Mouse (Mus musculus): ENCODE data around the gene Clip4.
"Not testable (repeated sequence)": the region's sequence is repeated elsewhere in the genome, so short reads cannot be mapped to it uniquely, and the experiment has no call there.

Clip4 gene

GRCm38 (mm10) chr17:71768173-71768572 lies at the start of gene Clip4:
Clip4 (plus strand) TSS chr17:71768473.
- in situ Hi-C loops (cut with MboI, MseI) = not testable (repeated sequence)

GRCm38 (mm10) chr17:71720434-71720833 lies 47.8 kb upstream of the Clip4 start:
- in situ Hi-C loops (cut with MboI, MseI) = no loop called here

GRCm38 (mm10) chr17:71721019-71721418 lies 47.3 kb upstream of the Clip4 start:
- in situ Hi-C loops (cut with MboI, MseI) = no loop called here

- in situ Hi-C loops (cut with MboI, MseI) = loop anchor here (10.0 kb wide), 1 partner anchor 64 kb away; no protein-coding TSS in a partner anchor
These were observed 37.6 kb upstream of the Clip4 start for GRCm38 (mm10) chr17:71730655-71731054.

- in situ Hi-C loops (cut with MboI, MseI) = loop anchor here (10.0 kb wide), 1 partner anchor 58 kb away; no protein-coding TSS in a partner anchor
These were observed 31.8 kb upstream of the Clip4 start for GRCm38 (mm10) chr17:71736442-71736841.

GRCm38 (mm10) chr17:71742156-71742555 lies 26.1 kb upstream of the Clip4 start:
- in situ Hi-C loops (cut with MboI, MseI) = no loop called here

GRCm38 (mm10) chr17:71742935-71743334 lies 25.3 kb upstream of the Clip4 start:
- in situ Hi-C loops (cut with MboI, MseI) = no loop called here

GRCm38 (mm10) chr17:71746114-71746513 lies 22.2 kb upstream of the Clip4 start:
- in situ Hi-C loops (cut with MboI, MseI) = no loop called here

- in situ Hi-C loops (cut with MboI, MseI) = no loop called here
These were observed 20.7 kb upstream of the Clip4 start for GRCm38 (mm10) chr17:71747561-71747960.

GRCm38 (mm10) chr17:71749616-71750168 lies 18.6 kb upstream of the Clip4 start:
- in situ Hi-C loops (cut with MboI, MseI) = no loop called here

GRCm38 (mm10) chr17:71752831-71753230 lies 15.4 kb upstream of the Clip4 start, which contains the start of gene Pcare:
Pcare (minus strand) TSS chr17:71752894.
- in situ Hi-C loops (cut with MboI, MseI) = no loop called here

- in situ Hi-C loops (cut with MboI, MseI) = no loop called here
These were observed 7.7 kb upstream of the Clip4 start for GRCm38 (mm10) chr17:71760536-71760935.

- in situ Hi-C loops (cut with MboI, MseI) = no loop called here
These were observed 1.3 kb downstream of the Clip4 start for GRCm38 (mm10) chr17:71769564-71769963.

GRCm38 (mm10) chr17:71770696-71771095 lies 2.4 kb downstream of the Clip4 start:
- in situ Hi-C loops (cut with MboI, MseI) = no loop called here

GRCm38 (mm10) chr17:71774173-71774572 lies 5.9 kb downstream of the Clip4 start:
- in situ Hi-C loops (cut with MboI, MseI) = no loop called here

GRCm38 (mm10) chr17:71775279-71775678 lies 7.0 kb downstream of the Clip4 start:
- in situ Hi-C loops (cut with MboI, MseI) = no loop called here

- in situ Hi-C loops (cut with MboI, MseI) = no loop called here
These were observed 10.4 kb downstream of the Clip4 start for GRCm38 (mm10) chr17:71778696-71779095.

- in situ Hi-C loops (cut with MboI, MseI) = no loop called here
These were observed 12.2 kb downstream of the Clip4 start for GRCm38 (mm10) chr17:71780490-71780889.

GRCm38 (mm10) chr17:71780945-71781344 lies 12.7 kb downstream of the Clip4 start:
- in situ Hi-C loops (cut with MboI, MseI) = no loop called here

- in situ Hi-C loops (cut with MboI, MseI) = no loop called here
These were observed 14.0 kb downstream of the Clip4 start for GRCm38 (mm10) chr17:71782242-71782698.

- in situ Hi-C loops (cut with MboI, MseI) = no loop called here
These were observed 14.6 kb downstream of the Clip4 start for GRCm38 (mm10) chr17:71782699-71783365.

- in situ Hi-C loops (cut with MboI, MseI) = no loop called here
These were observed 15.1 kb downstream of the Clip4 start for GRCm38 (mm10) chr17:71783366-71783735.

GRCm38 (mm10) chr17:71786456-71786855 lies 18.2 kb downstream of the Clip4 start:
- in situ Hi-C loops (cut with MboI, MseI) = no loop called here
